Mouse (Mus musculus): Measurements from ENCODE around the gene Col5a1.

Col5a1 gene

GRCm38 (mm10) chr2:28038391-28039096 lies 152.3 kb downstream of the Col5a1 start:
- no peak for DNase-seq

- DNase-seq = no peak
These were observed 153.6 kb downstream of the Col5a1 start for GRCm38 (mm10) chr2:28039647-28040325.

GRCm38 (mm10) chr2:28040466-28040865 lies 154.2 kb downstream of the Col5a1 start:
- no peak for DNase-seq

GRCm38 (mm10) chr2:28044920-28045598 lies 158.8 kb downstream of the Col5a1 start:
- DNase-seq = no peak

- DNase-seq = no peak
These were observed 160.1 kb downstream of the Col5a1 start for GRCm38 (mm10) chr2:28046311-28046710.

GRCm38 (mm10) chr2:28047092-28047491 lies 160.9 kb downstream of the Col5a1 start:
- DNase-seq = no peak

GRCm38 (mm10) chr2:28059922-28060321 lies 173.7 kb downstream of the Col5a1 start:
- no peak for DNase-seq

- no peak for DNase-seq
These were observed 177.6 kb downstream of the Col5a1 start for GRCm38 (mm10) chr2:28063711-28064338.

GRCm38 (mm10) chr2:28064339-28065080 lies 178.3 kb downstream of the Col5a1 start:
- DNase-seq = no peak

GRCm38 (mm10) chr2:28065081-28065651 lies 178.9 kb downstream of the Col5a1 start:
- DNase-seq = no peak

- DNase-seq = no peak
These were observed 180.5 kb downstream of the Col5a1 start for GRCm38 (mm10) chr2:28066686-28067085.

- DNase-seq = no peak
These were observed 180.9 kb downstream of the Col5a1 start for GRCm38 (mm10) chr2:28067175-28067574.

- DNase-seq = peak; percentile 8 to 10
These were observed 181.8 kb downstream of the Col5a1 start for GRCm38 (mm10) chr2:28067821-28068536.

GRCm38 (mm10) chr2:28068537-28068878 lies 182.3 kb downstream of the Col5a1 start:
- DNase-seq = peak; percentile 13 to 14

- no peak for DNase-seq
These were observed 189.5 kb downstream of the Col5a1 start for GRCm38 (mm10) chr2:28075616-28076187.

GRCm38 (mm10) chr2:28084768-28085167 lies 198.5 kb downstream of the Col5a1 start, which contains the start of gene Fcnb:
Gene Fcnb, minus strand, starts transcription at chr2:28084885.
- DNase-seq = no peak

- peak in 1 of 2 experiments; percentile 9 for DNase-seq
These were observed 199.9 kb downstream of the Col5a1 start for GRCm38 (mm10) chr2:28086112-28086511.

GRCm38 (mm10) chr2:28089095-28089494 lies 202.9 kb downstream of the Col5a1 start:
- no peak for DNase-seq

Data from kidney, postnatal 4 days (tissue).